Mouse (Mus musculus) lung, adult 2 months (tissue): ENCODE data around the gene Selenov.

ENCODE experiments used
- CTCF ChIP-seq: fragments of 200-500 bp; IDR thresholded peaks from 2 replicates; pipeline ENCODE4 v1.5.1; 2011; ENCODE audit warnings: mild to moderate bottlenecking, low read length, control low read depth; ENCODE audit not compliant: insufficient read depth
- POLR2A ChIP-seq: fragments of 200-500 bp; IDR thresholded peaks from 2 replicates; pipeline ENCODE4 v1.6.1; 2011; ENCODE audit warnings: low read depth, mild to moderate bottlenecking, control low read depth, low read length, borderline replicate concordance; ENCODE audit errors: extremely low read depth

GRCm38 (mm10) chr7:28268576-28268975 is 22.4 kb downstream of the Selenov start:
- TF ChIP-seq POLR2A (no peak), CTCF (no peak)
